Mouse (Mus musculus) forebrain, postnatal 0 days (tissue): Measurements from ENCODE around the gene Pomt1. TPM values are rescaled to one million over a fixed set of nuclear protein-coding genes. Genes with fewer than 3 reads are reported as not detected.

Source experiments
- ATAC-seq: fragments of 200-750 bp; cut with Nextera tagmentation; 2 replicates; pipeline ENCODE4 v1.8.0; 2017; ENCODE audit warnings: mild to moderate bottlenecking, moderate library complexity
- DNase-seq: peaks from one replicate; pipeline ENCODE4 v3.0.0-alpha.2; 2015
- H3K27ac ChIP-seq: fragments of 300-500 bp; sonication (generic); 2 replicates; pipeline ENCODE4 v1.5.1; 2014; ENCODE audit warnings: low read depth, mild to moderate bottlenecking, antibody characterized with exemption, low read length, moderate library complexity, mixed read lengths
- H3K27me3 ChIP-seq: fragments of 300-500 bp; sonication (generic); 2 replicates; pipeline ENCODE4 v1.6.1; 2014; ENCODE audit warnings: mild to moderate bottlenecking, low read length, mixed read lengths; ENCODE audit not compliant: insufficient read depth
- H3K36me3 ChIP-seq: fragments of 300-500 bp; sonication (generic); 2 replicates; pipeline ENCODE4 v1.6.1; 2014; ENCODE audit warnings: mild to moderate bottlenecking, moderate library complexity; ENCODE audit not compliant: insufficient read depth
- H3K4me1 ChIP-seq: fragments of 300-500 bp; sonication (generic); 2 replicates; pipeline ENCODE4 v1.6.1; 2014; ENCODE audit warnings: antibody characterized with exemption; ENCODE audit not compliant: insufficient read depth
- H3K4me2 ChIP-seq: fragments of 300-500 bp; sonication (generic); 2 replicates; pipeline ENCODE4 v1.6.1; 2014; ENCODE audit warnings: low read depth, mild to moderate bottlenecking, moderate library complexity
- H3K4me3 ChIP-seq: fragments of 300-500 bp; sonication (generic); 2 replicates; pipeline ENCODE4 v1.5.1; 2014; ENCODE audit warnings: low read depth, low read length, mixed read lengths
- H3K9ac ChIP-seq: fragments of 300-500 bp; sonication (generic); 2 replicates; pipeline ENCODE4 v1.6.1; 2014; ENCODE audit warnings: mild to moderate bottlenecking
- H3K9me3 ChIP-seq: fragments of 300-500 bp; sonication (generic); 2 replicates; pipeline ENCODE4 v1.6.1; 2016; ENCODE audit warnings: low read length
- CTCF ChIP-seq: sonication (generic); IDR thresholded peaks from 2 replicates; pipeline ENCODE4 v1.5.1; 2016; ENCODE audit warnings: antibody characterized with exemption, control low read depth, low read depth
- WGBS: fragments of 180-500 bp; shearing (Covaris S2); extraction: QIAGEN DNeasy Blood & Tissue Kit; methylation state at CpG from one replicate; pipeline ENCODE4 v1.1.7; 2014; 5-methylcytosine and 5-hydroxymethylcytosine counted together
- polyA plus RNA-seq: library from polyadenylated mRNA; unstranded; fragments of >200 nt; fragmentation: Nextera tagmentation; extraction: Ambion mirVana; gene quantifications from 2 replicates; pipeline ENCODE4 v1.2.1, GENCODE M21; 2015
- total RNA-seq: library from RNA; depleted of rRNA; stranded (reverse); fragments of >200 nt; gene quantifications from 2 replicates; pipeline ENCODE4 v1.2.3, GENCODE M21; 2014

Gene Pomt1
- total and polyA plus RNA-seq, 2 experiments from 2014 or later = 19.8 to 38.5 TPM

GRCm38 (mm10) chr2:32215576-32215975 lies 20.8 kb upstream of the Pomt1 start:
- ATAC-seq (no peak), DNase-seq (no peak)
- H3K9ac ChIP-seq = no peak overlapping the region
- H3K36me3 ChIP-seq = peaks cover 99% of the 10 kb centered on the region
- 93% methylated on average over 10 of the region's 10 CpGs for WGBS
- H3K9me3 ChIP-seq = no peaks in the 10 kb centered on the region
- no peak for TF ChIP-seq CTCF
- no peaks in the 10 kb centered on the region for H3K27me3 ChIP-seq
- no peak overlapping the region for H3K4me3 ChIP-seq
- no peak overlapping the region for H3K4me2 ChIP-seq
- H3K27ac ChIP-seq = no peak overlapping the region
- H3K4me1 ChIP-seq = no peaks in the 10 kb centered on the region

- Histone ChIP-seq H3K4me1 (no peaks in the 10 kb centered on the region), H3K36me3 (peaks cover 99% of the 10 kb centered on the region), H3K4me3 (no peak overlapping the region), H3K9me3 (no peaks in the 10 kb centered on the region), H3K27ac (no peak overlapping the region), H3K9ac (no peak overlapping the region), H3K27me3 (no peaks in the 10 kb centered on the region), H3K4me2 (no peak overlapping the region)
- TF ChIP-seq CTCF = no peak
- no peak for ATAC-seq
- no peak for DNase-seq
- 92% methylated on average over 10 of the region's 10 CpGs for WGBS
Measured at GRCm38 (mm10) chr2:32216506-32216905, 19.9 kb upstream of the Pomt1 start.

GRCm38 (mm10) chr2:32217656-32218055 lies 18.7 kb upstream of the Pomt1 start:
- Histone ChIP-seq H3K4me3 (no peak overlapping the region), H3K27ac (no peak overlapping the region), H3K4me1 (no peaks in the 10 kb centered on the region), H3K9ac (no peak overlapping the region), H3K27me3 (no peaks in the 10 kb centered on the region), H3K36me3 (peaks cover 100% of the 10 kb centered on the region), H3K4me2 (no peak overlapping the region), H3K9me3 (no peaks in the 10 kb centered on the region)
- DNase-seq (no peak), ATAC-seq (no peak)
- TF ChIP-seq CTCF = no peak
- 80% methylated on average over 8 of the region's 8 CpGs for WGBS

- ATAC-seq (no peak), DNase-seq (no peak)
- 92% methylated on average over 5 of the region's 5 CpGs for WGBS
- no peak overlapping the region for H3K4me3 ChIP-seq
- no peaks in the 10 kb centered on the region for H3K9me3 ChIP-seq
- H3K27me3 ChIP-seq = no peaks in the 10 kb centered on the region
- H3K4me2 ChIP-seq = no peak overlapping the region
- no peak for TF ChIP-seq CTCF
- no peak overlapping the region for H3K27ac ChIP-seq
- H3K36me3 ChIP-seq = peaks cover 100% of the 10 kb centered on the region
- H3K9ac ChIP-seq = no peak overlapping the region
- no peaks in the 10 kb centered on the region for H3K4me1 ChIP-seq
Measured at GRCm38 (mm10) chr2:32218113-32218512, 18.3 kb upstream of the Pomt1 start.

GRCm38 (mm10) chr2:32218541-32219334 lies 17.7 kb upstream of the Pomt1 start:
- WGBS = 87% methylated on average over 11 of the region's 11 CpGs
- Histone ChIP-seq H3K4me1 (no peaks in the 10 kb centered on the region), H3K4me2 (no peak overlapping the region), H3K4me3 (no peak overlapping the region), H3K27me3 (no peaks in the 10 kb centered on the region), H3K27ac (no peak overlapping the region), H3K36me3 (peaks cover 100% of the 10 kb centered on the region), H3K9me3 (no peaks in the 10 kb centered on the region), H3K9ac (no peak overlapping the region)
- DNase-seq (no peak), ATAC-seq (no peak)
- TF ChIP-seq CTCF = no peak

GRCm38 (mm10) chr2:32219501-32219900 lies 16.9 kb upstream of the Pomt1 start:
- H3K36me3 ChIP-seq = peaks cover 100% of the 10 kb centered on the region
- H3K27ac ChIP-seq = no peak overlapping the region
- WGBS = 89% methylated on average over 14 of the region's 14 CpGs
- no peak overlapping the region for H3K4me2 ChIP-seq
- H3K4me1 ChIP-seq = no peaks in the 10 kb centered on the region
- H3K9me3 ChIP-seq = no peaks in the 10 kb centered on the region
- ATAC-seq (no peak), DNase-seq (no peak)
- no peak overlapping the region for H3K4me3 ChIP-seq
- H3K27me3 ChIP-seq = no peaks in the 10 kb centered on the region
- no peak overlapping the region for H3K9ac ChIP-seq
- no peak for TF ChIP-seq CTCF

GRCm38 (mm10) chr2:32220021-32220420 lies 16.4 kb upstream of the Pomt1 start:
- H3K9ac ChIP-seq = no peak overlapping the region
- H3K4me2 ChIP-seq = no peak overlapping the region
- 96% methylated on average over 6 of the region's 6 CpGs for WGBS
- TF ChIP-seq CTCF = no peak
- no peak overlapping the region for H3K27ac ChIP-seq
- DNase-seq = no peak
- ATAC-seq = no peak
- H3K36me3 ChIP-seq = peaks cover 99% of the 10 kb centered on the region
- no peaks in the 10 kb centered on the region for H3K4me1 ChIP-seq
- no peak overlapping the region for H3K4me3 ChIP-seq
- H3K9me3 ChIP-seq = no peaks in the 10 kb centered on the region
- no peaks in the 10 kb centered on the region for H3K27me3 ChIP-seq
